Mouse (Mus musculus) CH12.LX (cell line): ENCODE data around the gene Psors1c2. TPM values are rescaled to one million over a fixed set of nuclear protein-coding genes. Genes with fewer than 3 reads are reported as not detected.

Source experiments
- DNase-seq: peaks from one replicate; pipeline ENCODE4 v3.0.0-alpha.2; 2013; ENCODE audit errors: extremely low read depth
- H3K27ac ChIP-seq: 2 replicates; pipeline ENCODE4 v1.5.1; 2012; ENCODE audit warnings: low read depth, mild to moderate bottlenecking, control low read depth, moderate library complexity; ENCODE audit not compliant: insufficient read depth
- H3K27me3 ChIP-seq: replicated peaks from 2 replicates; pipeline ENCODE3; 2012; ENCODE audit warnings: inconsistent platforms
- H3K36me3 ChIP-seq, 2 experiments: replicated peaks in 1 of 2; 2 replicates each; pipeline versions ENCODE3 to v1.6.1; 2012; ENCODE audit warnings: inconsistent platforms in 1 of 2, low read length in 1 of 2, mild to moderate bottlenecking in 1 of 2, mixed read lengths in 1 of 2, moderate library complexity in 1 of 2; ENCODE audit not compliant: control insufficient read depth in 1 of 2, insufficient read depth in 1 of 2
- H3K4me1 ChIP-seq, 2 experiments: 2 replicates each; pipeline ENCODE4 v1.6.1; 2012; ENCODE audit warnings: inconsistent platforms in 1 of 2, moderate library complexity in 1 of 2; ENCODE audit not compliant: insufficient read depth in 2 of 2, control insufficient read depth in 1 of 2
- H3K4me2 ChIP-seq: 2 replicates; pipeline ENCODE4 v1.6.1; 2012; ENCODE audit warnings: low read depth, mild to moderate bottlenecking, control low read depth; ENCODE audit not compliant: poor library complexity, insufficient read depth, severe bottlenecking
- H3K4me3 ChIP-seq, 3 experiments: fragments of 150-350 bp in 1 of 3; sonication (generic) in 1 of 3; replicated peaks in 1 of 3; 2 replicates each; pipeline versions ENCODE3 to v1.5.1; 2011 to 2012; ENCODE audit warnings: low read depth in 2 of 3, low read length in 2 of 3, mild to moderate bottlenecking in 2 of 3, moderate library complexity in 2 of 3, control low read depth in 1 of 3, improper control_type of control experiment in 1 of 3, inconsistent platforms in 1 of 3, mixed read lengths in 1 of 3; ENCODE audit not compliant: poor library complexity in 1 of 3
- H3K79me2 ChIP-seq: replicated peaks from 2 replicates; pipeline ENCODE4 v1.6.1; 2012; ENCODE audit warnings: mild to moderate bottlenecking, moderate library complexity; ENCODE audit not compliant: control insufficient read depth, poor library complexity, insufficient read depth, severe bottlenecking; ENCODE audit errors: extremely low read depth
- H3K9ac ChIP-seq: 2 replicates; pipeline ENCODE4 v1.6.1; 2012; ENCODE audit warnings: low read depth, mild to moderate bottlenecking, control low read depth, moderate library complexity; ENCODE audit not compliant: insufficient read depth
- H3K9me3 ChIP-seq: replicated peaks from 2 replicates; pipeline ENCODE3; 2012; ENCODE audit warnings: low read length, inconsistent platforms, mixed read lengths
- CHD2 ChIP-seq: IDR thresholded peaks from 2 replicates; pipeline ENCODE4 v1.6.1; 2011; ENCODE audit warnings: low read length, improper control_type of control experiment
- CTCF ChIP-seq, 2 experiments: IDR thresholded peaks in 1 of 2; conservative IDR thresholded peaks in 1 of 2; 2 replicates each; pipeline ENCODE4 v1.5.1; 2011 to 2012; ENCODE audit warnings: low read depth in 2 of 2, low read length in 2 of 2, improper control_type of control experiment in 1 of 2, inconsistent platforms in 1 of 2, mild to moderate bottlenecking in 1 of 2, moderate library complexity in 1 of 2
- EP300 ChIP-seq: IDR thresholded peaks from 2 replicates; pipeline ENCODE4 v1.6.1; 2011; ENCODE audit warnings: low read length, improper control_type of control experiment
- HCFC1 ChIP-seq: IDR thresholded peaks from 2 replicates; pipeline ENCODE4 v1.6.1; 2012; ENCODE audit warnings: low read depth, mild to moderate bottlenecking, inconsistent platforms, low read length, improper control_type of control experiment
- JUN ChIP-seq: IDR thresholded peaks from 2 replicates; pipeline ENCODE4 v1.6.1; 2011; ENCODE audit warnings: low read depth, mild to moderate bottlenecking, low read length, improper control_type of control experiment, moderate library complexity; ENCODE audit not compliant: insufficient read depth
- MXI1 ChIP-seq: IDR thresholded peaks from 2 replicates; pipeline ENCODE4 v1.6.1; 2011; ENCODE audit warnings: mild to moderate bottlenecking, low read depth, low read length, improper control_type of control experiment
- NELFE ChIP-seq: IDR thresholded peaks from 2 replicates; pipeline ENCODE4 v1.6.1; 2011; ENCODE audit warnings: low read depth, low read length, improper control_type of control experiment
- RAD21 ChIP-seq: IDR thresholded peaks from 2 replicates; pipeline ENCODE4 v1.6.1; 2011; ENCODE audit warnings: low read depth, mild to moderate bottlenecking, low read length, improper control_type of control experiment, moderate library complexity
- ZKSCAN1 ChIP-seq: IDR thresholded peaks from 2 replicates; pipeline ENCODE4 v1.6.1; 2012; ENCODE audit warnings: low read depth, inconsistent platforms, low read length, improper control_type of control experiment, borderline replicate concordance
- ZMIZ1 ChIP-seq: IDR thresholded peaks from 2 replicates; pipeline ENCODE4 v1.6.1; 2012; ENCODE audit warnings: low read depth, mild to moderate bottlenecking, inconsistent platforms, low read length, improper control_type of control experiment
- dilution Hi-C: fragments of 300-500 bp; cut with MboI; formaldehyde crosslinking; loops from 2 replicates; pipeline ENCODE4 v1.14.3; 2020; ENCODE audit warnings: low sequenced_read_pairs; ENCODE audit not compliant: extremely low pct_unique_long_range_greater_than_20kb, extremely low pct_ligation_motif_present
- in situ Hi-C: fragments of 300-500 bp; cut with MboI; formaldehyde crosslinking; loops from 3 replicates; pipeline ENCODE4 v1.14.3; 2019; ENCODE audit warnings: low sequenced_read_pairs, low pct_ligation_motif_present, low pct_unique_long_range_greater_than_20kb, mixed read lengths
- polyA plus RNA-seq: library from polyadenylated mRNA; unstranded; fragments of >175 nt; gene quantifications from 2 replicates; pipeline ENCODE4 v1.2.1, GENCODE M21; 2012; ENCODE audit warnings: low read depth; ENCODE audit not compliant: insufficient read length
- total RNA-seq, 2 experiments: library from RNA; depleted of rRNA; stranded (reverse); fragments of 300-350 nt in 1 of 2; fragments of >200 nt in 1 of 2; gene quantifications; 2 replicates each; pipeline ENCODE4 v1.2.3; 2012 to 2014

Psors1c2 gene
- total and polyA plus RNA-seq, 3 experiments: 0.27 TPM; not detected in 2

DNA sequence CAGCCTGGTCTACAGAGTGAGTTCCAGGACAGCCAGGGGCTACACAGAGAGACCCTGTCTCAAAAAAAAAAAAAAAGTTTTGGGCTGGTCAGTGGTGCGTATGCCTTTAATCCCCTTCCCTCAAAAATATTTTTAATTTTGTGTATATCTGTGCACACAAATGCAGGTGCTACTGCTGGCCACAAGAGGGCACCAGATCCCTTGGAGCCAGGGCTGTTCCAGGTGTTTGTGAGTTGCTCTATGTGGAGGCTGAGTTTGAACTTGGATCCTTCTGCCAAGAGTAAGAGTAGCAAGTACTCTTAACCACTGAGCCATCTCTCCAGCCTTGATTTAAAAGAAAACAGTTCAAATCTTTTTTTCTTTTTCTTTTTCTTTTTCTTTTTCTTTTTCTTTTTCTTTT lies 49.9 kb downstream of the Psors1c2 start:
- H3K27ac ChIP-seq: no peak overlapping the region
- dilution Hi-C loops: no loop called here
- H3K36me3 ChIP-seq: no peaks in the 10 kb centered on the region
- H3K27me3 ChIP-seq: peaks cover 12% of the 10 kb centered on the region
- no peak for DNase-seq
- no peak overlapping the region for H3K9ac ChIP-seq
- H3K79me2 ChIP-seq: no peaks in the 10 kb centered on the region
- in situ Hi-C loops: no loop called here
- no peak overlapping the region for H3K4me3 ChIP-seq
- no peak overlapping the region for H3K4me2 ChIP-seq
- TF ChIP-seq RAD21 (peak; percentile 30), JUN (no peak), MXI1 (no peak), ZKSCAN1 (no peak), HCFC1 (no peak), NELFE (no peak), CTCF (conservative IDR thresholded peaks at IDR 0.05 in 1 of 2, IDR thresholded peaks at IDR 0.05 in 1 of 2; ENCODE audit: low read depth in 2 of 2, low read length in 2 of 2) (peak; percentile 47 to 61), EP300 (no peak), ZMIZ1 (no peak), CHD2 (no peak)
- H3K9me3 ChIP-seq: peaks cover 11% of the 10 kb centered on the region
- peaks cover 0 to 5% of the 10 kb centered on the region in 2 experiments; a peak in 2 of 4 replicates for H3K4me1 ChIP-seq

Other genes starting within 250 kb of the Psors1c2 start
- 24.3 and 31.8 TPM in 2 replicates for gene H2-Q1, start 212.8 kb upstream of the Psors1c2 start, total RNA-seq (2012; rRNA removed)
- 2.2 and 2.4 TPM in 2 replicates for gene H2-Q1, start 212.8 kb upstream of the Psors1c2 start, total RNA-seq (2014; rRNA removed)
- gene H2-Q1, start 212.8 kb upstream of the Psors1c2 start, polyA plus RNA-seq: 10.1 and 13.9 TPM in 2 replicates
- 0.25 and 0.47 TPM in 2 replicates for gene H2-Q2, start 191.0 kb upstream of the Psors1c2 start, total RNA-seq (2012; rRNA removed)
- not detected in 2 replicates for gene H2-Q2, start 191.0 kb upstream of the Psors1c2 start, total RNA-seq (2014; rRNA removed)
- gene H2-Q2, start 191.0 kb upstream of the Psors1c2 start, polyA plus RNA-seq: 15.1 and 21.6 TPM in 2 replicates
- gene H2-Q4, start 153.6 kb upstream of the Psors1c2 start, total RNA-seq (2012; rRNA removed): 127 and 165 TPM in 2 replicates
- 116 and 128 TPM in 2 replicates for gene H2-Q4, start 153.6 kb upstream of the Psors1c2 start, total RNA-seq (2014; rRNA removed)
- gene H2-Q4, start 153.6 kb upstream of the Psors1c2 start, polyA plus RNA-seq: 157 and 181 TPM in 2 replicates
- 41.0 and 54.3 TPM in 2 replicates for gene H2-Q6, start 108.4 kb upstream of the Psors1c2 start, total RNA-seq (2012; rRNA removed)
- gene H2-Q6, start 108.4 kb upstream of the Psors1c2 start, total RNA-seq (2014; rRNA removed): 79.7 and 90.3 TPM in 2 replicates
- gene H2-Q6, start 108.4 kb upstream of the Psors1c2 start, polyA plus RNA-seq: 122 and 141 TPM in 2 replicates
- 48.5 and 66.0 TPM in 2 replicates for gene H2-Q7, start 94.0 kb upstream of the Psors1c2 start, total RNA-seq (2012; rRNA removed)
- 30.9 and 40.9 TPM in 2 replicates for gene H2-Q7, start 94.0 kb upstream of the Psors1c2 start, total RNA-seq (2014; rRNA removed)
- 104 and 117 TPM in 2 replicates for gene H2-Q7, start 94.0 kb upstream of the Psors1c2 start, polyA plus RNA-seq
- gene H2-Q10, start 63.1 kb upstream of the Psors1c2 start, total RNA-seq (2012; rRNA removed): 2.2 and 2.4 TPM in 2 replicates
- gene H2-Q10, start 63.1 kb upstream of the Psors1c2 start, total RNA-seq (2014; rRNA removed): 0.62 and 0.93 TPM in 2 replicates
- 60.0 and 83.0 TPM in 2 replicates for gene H2-Q10, start 63.1 kb upstream of the Psors1c2 start, polyA plus RNA-seq
- 0.13 and 0.17 TPM in 2 replicates for gene Pou5f1, start 27.2 kb upstream of the Psors1c2 start, total RNA-seq (2012; rRNA removed)
- not detected in 2 replicates for gene Pou5f1, start 27.2 kb upstream of the Psors1c2 start, total RNA-seq (2014; rRNA removed)
- gene Pou5f1, start 27.2 kb upstream of the Psors1c2 start, polyA plus RNA-seq: 0.38 TPM in 1 of 2 replicates, not detected in the other
- gene Tcf19, start 16.4 kb upstream of the Psors1c2 start, total RNA-seq (2012; rRNA removed): 37.7 and 46.0 TPM in 2 replicates
- 35.3 and 38.4 TPM in 2 replicates for gene Tcf19, start 16.4 kb upstream of the Psors1c2 start, total RNA-seq (2014; rRNA removed)
- 25.3 and 29.7 TPM in 2 replicates for gene Tcf19, start 16.4 kb upstream of the Psors1c2 start, polyA plus RNA-seq
- gene Cchcr1, start 16.1 kb upstream of the Psors1c2 start, total RNA-seq (2012; rRNA removed): 11.5 and 13.0 TPM in 2 replicates
- gene Cchcr1, start 16.1 kb upstream of the Psors1c2 start, total RNA-seq (2014; rRNA removed): 5.2 and 8.0 TPM in 2 replicates
- gene Cchcr1, start 16.1 kb upstream of the Psors1c2 start, polyA plus RNA-seq: 11.3 and 12.7 TPM in 2 replicates
- gene Cdsn, start 18.9 kb downstream of the Psors1c2 start, total RNA-seq (2012; rRNA removed): 0.46 and 0.76 TPM in 2 replicates
- gene Cdsn, start 18.9 kb downstream of the Psors1c2 start, total RNA-seq (2014; rRNA removed): 0.08 and 0.17 TPM in 2 replicates
- 1.3 and 1.4 TPM in 2 replicates for gene Cdsn, start 18.9 kb downstream of the Psors1c2 start, polyA plus RNA-seq
- gene 2300002M23Rik, start 34.2 kb downstream of the Psors1c2 start, total RNA-seq (2012; rRNA removed): not detected in 2 replicates
- not detected in 2 replicates for gene 2300002M23Rik, start 34.2 kb downstream of the Psors1c2 start, total RNA-seq (2014; rRNA removed)
- not detected in 2 replicates for gene 2300002M23Rik, start 34.2 kb downstream of the Psors1c2 start, polyA plus RNA-seq
- gene Sfta2, start 68.3 kb downstream of the Psors1c2 start, total RNA-seq (2012; rRNA removed): not detected in 2 replicates
- not detected in 2 replicates for gene Sfta2, start 68.3 kb downstream of the Psors1c2 start, total RNA-seq (2014; rRNA removed)
- not detected in 2 replicates for gene Sfta2, start 68.3 kb downstream of the Psors1c2 start, polyA plus RNA-seq
- gene Gm9573, start 93.4 kb downstream of the Psors1c2 start, total RNA-seq (2012; rRNA removed): not detected in 2 replicates
- gene Gm9573, start 93.4 kb downstream of the Psors1c2 start, total RNA-seq (2014; rRNA removed): not detected in 2 replicates
- gene Gm9573, start 93.4 kb downstream of the Psors1c2 start, polyA plus RNA-seq: not detected in 2 replicates
- gene Mucl3, start 110.5 kb downstream of the Psors1c2 start, total RNA-seq (2012; rRNA removed): 0.80 and 1.3 TPM in 2 replicates
- 0.08 and 0.11 TPM in 2 replicates for gene Mucl3, start 110.5 kb downstream of the Psors1c2 start, total RNA-seq (2014; rRNA removed)
- gene Mucl3, start 110.5 kb downstream of the Psors1c2 start, polyA plus RNA-seq: 0.34 TPM in 2 replicates
- 26.3 and 30.3 TPM in 2 replicates for gene Vars2, start 134.4 kb downstream of the Psors1c2 start, total RNA-seq (2012; rRNA removed)
- 14.0 and 16.5 TPM in 2 replicates for gene Vars2, start 134.4 kb downstream of the Psors1c2 start, total RNA-seq (2014; rRNA removed)
- gene Vars2, start 134.4 kb downstream of the Psors1c2 start, polyA plus RNA-seq: 23.0 and 26.6 TPM in 2 replicates
- 51.7 and 55.7 TPM in 2 replicates for gene Gtf2h4, start 140.5 kb downstream of the Psors1c2 start, total RNA-seq (2012; rRNA removed)
- 35.3 and 40.7 TPM in 2 replicates for gene Gtf2h4, start 140.5 kb downstream of the Psors1c2 start, total RNA-seq (2014; rRNA removed)
- 40.0 and 40.4 TPM in 2 replicates for gene Gtf2h4, start 140.5 kb downstream of the Psors1c2 start, polyA plus RNA-seq
- 3.5 and 3.6 TPM in 2 replicates for gene Ddr1, start 171.4 kb downstream of the Psors1c2 start, total RNA-seq (2012; rRNA removed)
- 0.83 and 1.3 TPM in 2 replicates for gene Ddr1, start 171.4 kb downstream of the Psors1c2 start, total RNA-seq (2014; rRNA removed)
- gene Ddr1, start 171.4 kb downstream of the Psors1c2 start, polyA plus RNA-seq: 3.0 and 3.1 TPM in 2 replicates